Mouse (Mus musculus) ovary, postnatal 36 days (tissue): Measurements from ENCODE around the gene Gtf2ird1.
"Not testable (repeated sequence)": the region's sequence is repeated elsewhere in the genome, so short reads cannot be mapped to it uniquely, and the experiment has no call there.

Experiments used
- DNase-seq: peaks from one replicate; pipeline ENCODE4 v3.0.0; 2022; ENCODE audit warnings: low spot score, mixed read lengths

Gtf2ird1 gene

GRCm38 (mm10) chr5:134343530-134343929, 113.0 kb downstream of the Gtf2ird1 start:
- not testable (repeated sequence) for DNase-seq

GRCm38 (mm10) chr5:134342503-134343205, 113.9 kb downstream of the Gtf2ird1 start:
- DNase-seq = no peak

GRCm38 (mm10) chr5:134341721-134342120, 114.8 kb downstream of the Gtf2ird1 start:
- no peak for DNase-seq

GRCm38 (mm10) chr5:134341321-134341720, 115.2 kb downstream of the Gtf2ird1 start:
- DNase-seq = no peak

GRCm38 (mm10) chr5:134340101-134340522, 116.4 kb downstream of the Gtf2ird1 start:
- DNase-seq = no peak

GRCm38 (mm10) chr5:134337012-134337411, 119.5 kb downstream of the Gtf2ird1 start:
- not testable (repeated sequence) for DNase-seq

GRCm38 (mm10) chr5:134332743-134333142, 123.8 kb downstream of the Gtf2ird1 start:
- DNase-seq = no peak

- DNase-seq = no peak
These were observed 126.4 kb downstream of the Gtf2ird1 start for GRCm38 (mm10) chr5:134330082-134330481.

- no peak for DNase-seq
These were observed 127.2 kb downstream of the Gtf2ird1 start for GRCm38 (mm10) chr5:134329311-134329710.

- DNase-seq = no peak
These were observed 128.0 kb downstream of the Gtf2ird1 start for GRCm38 (mm10) chr5:134328482-134329001.

GRCm38 (mm10) chr5:134325856-134326566, 130.5 kb downstream of the Gtf2ird1 start:
- no peak for DNase-seq

GRCm38 (mm10) chr5:134323869-134324268, 132.6 kb downstream of the Gtf2ird1 start:
- DNase-seq = no peak

- DNase-seq = no peak
These were observed 133.2 kb downstream of the Gtf2ird1 start for GRCm38 (mm10) chr5:134323311-134323710.

- DNase-seq = no peak
These were observed 134.2 kb downstream of the Gtf2ird1 start for GRCm38 (mm10) chr5:134322355-134322754.

GRCm38 (mm10) chr5:134321699-134322098, 134.8 kb downstream of the Gtf2ird1 start:
- no peak for DNase-seq

- DNase-seq = no peak
These were observed 137.6 kb downstream of the Gtf2ird1 start for GRCm38 (mm10) chr5:134318903-134319302.

- DNase-seq = peak; percentile 37
These were observed 139.8 kb downstream of the Gtf2ird1 start for GRCm38 (mm10) chr5:134316721-134317120.

GRCm38 (mm10) chr5:134315623-134316350, 140.7 kb downstream of the Gtf2ird1 start:
- DNase-seq = peak; percentile 70

GRCm38 (mm10) chr5:134314688-134315622, 141.6 kb downstream of the Gtf2ird1 start, which contains the start of gene Gtf2i:
Gene Gtf2i, minus strand, starts transcription at chr5:134314760.
- peak; percentile 95 for DNase-seq

- no peak for DNase-seq
These were observed 142.3 kb downstream of the Gtf2ird1 start for GRCm38 (mm10) chr5:134314068-134314674.
